Mouse (Mus musculus) E14TG2a.4 (cell line): ENCODE data around the gene Gpr27.
A peak's percentile ranks its signal among the peaks of the same experiment; 100 is the strongest.

Experiments
- H3K27me3 ChIP-seq: 2 replicates; pipeline ENCODE4 v1.6.1; 2014; ENCODE audit warnings: low read length, control low read depth; ENCODE audit not compliant: insufficient read depth
- H3K36me3 ChIP-seq: 2 replicates; pipeline ENCODE4 v1.6.1; 2014; ENCODE audit warnings: low read length, control low read depth; ENCODE audit not compliant: insufficient read depth
- H3K4me1 ChIP-seq: replicated peaks from 2 replicates; pipeline ENCODE4 v1.6.1; 2014; ENCODE audit warnings: low read depth, low read length, control low read depth
- H3K4me3 ChIP-seq: replicated peaks from 2 replicates; pipeline ENCODE4 v1.5.1; 2014; ENCODE audit warnings: mild to moderate bottlenecking, low read length
- H3K9me3 ChIP-seq: 2 replicates; pipeline ENCODE4 v1.6.1; 2014; ENCODE audit warnings: low read length, control low read depth
- CTCF ChIP-seq: conservative IDR thresholded peaks from 2 replicates; pipeline ENCODE4 v1.5.1; 2014; ENCODE audit warnings: low read length
- NANOG ChIP-seq: IDR thresholded peaks from 2 replicates; pipeline ENCODE4 v1.6.1; 2014; ENCODE audit warnings: borderline replicate concordance, low read length, mixed read lengths
- POU5F1 ChIP-seq: IDR thresholded peaks from 2 replicates; pipeline ENCODE4 v1.6.1; 2014; ENCODE audit warnings: low read length, borderline replicate concordance

The Gpr27 gene

DNA sequence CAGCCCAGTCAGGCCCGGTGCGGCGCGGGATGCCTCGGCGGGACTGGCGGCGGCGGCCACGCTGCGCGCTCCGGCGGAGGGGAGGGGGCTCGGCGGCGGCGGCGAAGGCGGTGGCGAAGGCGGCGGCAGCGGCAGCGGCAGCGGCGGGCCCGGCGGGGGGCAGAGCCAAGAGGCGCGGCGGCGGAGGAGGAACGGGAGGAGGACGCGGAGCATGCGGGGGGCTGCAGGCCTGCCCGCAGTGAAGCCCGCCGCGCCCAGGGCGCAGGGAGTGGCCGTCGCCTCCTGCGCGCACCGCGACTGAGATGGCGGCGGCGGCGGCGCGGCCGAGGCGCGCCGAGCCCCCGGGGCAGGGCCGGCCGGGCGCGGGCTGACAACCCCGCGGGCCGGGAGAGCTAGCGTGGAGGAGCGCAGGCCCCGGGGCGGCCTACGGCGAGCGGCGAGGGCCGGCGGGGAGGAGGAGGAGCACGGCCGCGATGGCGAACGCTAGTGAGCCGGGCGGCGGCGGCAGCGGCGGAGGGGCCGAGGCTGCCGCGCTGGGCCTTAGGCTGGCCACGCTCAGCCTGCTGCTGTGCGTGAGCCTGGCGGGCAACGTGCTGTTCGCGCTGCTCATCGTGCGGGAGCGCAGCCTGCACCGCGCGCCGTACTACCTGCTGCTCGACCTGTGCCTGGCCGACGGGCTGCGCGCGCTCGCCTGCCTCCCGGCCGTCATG lies at the start of gene Gpr27:
Gpr27 (plus strand) TSS at position 474 of the 710 bp plus-strand sequence.
- TF ChIP-seq POU5F1 (no peak), CTCF (no peak), NANOG (no peak)
- peaks cover 11% of the 10 kb centered on the region for H3K4me1 ChIP-seq

DNA sequence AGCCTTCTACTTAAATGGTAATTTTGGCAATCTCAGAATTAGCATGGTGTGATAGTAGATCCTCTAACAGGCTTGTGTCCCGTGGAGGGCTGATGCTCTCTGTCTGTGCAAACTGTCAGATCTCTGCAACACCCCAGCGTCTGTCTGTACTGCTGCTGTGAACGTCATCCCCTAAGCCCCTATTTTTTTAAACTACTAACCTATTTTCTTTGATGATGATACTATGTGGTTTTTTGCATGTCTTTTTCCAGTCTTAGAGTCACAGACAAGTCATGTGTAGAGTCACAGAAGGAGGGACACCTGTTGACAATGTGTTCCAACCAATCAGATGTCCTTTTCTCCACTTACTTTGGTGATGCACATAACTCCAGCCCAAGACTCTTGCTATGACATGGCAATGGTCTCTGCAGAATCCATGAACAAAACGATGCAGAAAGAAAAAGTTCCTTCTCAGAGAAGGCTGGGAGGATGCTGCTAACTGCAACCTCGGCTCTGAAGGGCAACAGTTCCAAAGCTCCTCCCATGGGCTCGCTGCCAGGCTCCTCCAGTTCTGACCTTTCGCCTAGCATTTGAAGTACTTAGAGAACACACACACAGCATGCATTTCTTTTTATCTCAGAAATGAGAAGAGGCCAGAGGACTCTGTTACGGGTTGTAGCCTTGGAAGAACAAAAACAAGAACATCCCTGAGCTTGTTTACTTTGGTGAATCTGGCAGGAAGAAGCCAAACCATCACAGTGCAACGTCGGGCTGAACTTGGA lies 48.9 kb upstream of the Gpr27 start:
- TF ChIP-seq CTCF (no peak), POU5F1 (no peak), NANOG (no peak)
- H3K9me3 ChIP-seq: no peaks in the 10 kb centered on the region

More for the DNA sequence above, at the start of gene Gpr27:
- Histone ChIP-seq H3K27me3 (peaks cover 77% of the 10 kb centered on the region), H3K36me3 (no peaks in the 10 kb centered on the region), H3K9me3 (peaks cover 4% of the 10 kb centered on the region; the same call in 1 of the 2 replicates), H3K4me3 (peak within 1 kb of the TSS; percentile 80)

DNA sequence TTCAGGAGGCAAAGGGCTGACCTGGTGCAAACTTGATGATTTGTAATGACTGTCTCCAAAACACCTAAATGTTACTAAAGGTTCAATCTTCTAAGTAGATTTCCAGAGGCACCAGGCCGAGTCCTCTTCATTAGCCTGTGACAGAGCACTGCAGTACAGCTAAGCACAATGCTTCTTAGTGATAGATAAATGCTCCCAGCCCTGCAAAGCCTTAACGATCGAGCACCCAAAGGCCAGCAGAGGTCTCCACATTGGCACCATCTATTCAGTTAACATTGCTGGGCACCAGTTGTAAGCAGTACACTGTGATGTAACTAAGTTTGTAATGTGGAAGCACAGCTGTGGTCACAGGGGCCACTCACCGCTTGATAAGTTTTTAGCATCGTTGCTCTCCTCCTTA lies 48.1 kb upstream of the Gpr27 start:
- no peaks in the 10 kb centered on the region for H3K36me3 ChIP-seq
- H3K9me3 ChIP-seq: no peaks in the 10 kb centered on the region
- 0 out of 2 replicates have a peak, but pooled peaks cover 12% of the 10 kb centered on the region for H3K27me3 ChIP-seq
- no peak overlapping the region for H3K4me3 ChIP-seq
- H3K4me1 ChIP-seq: peaks cover 5% of the 10 kb centered on the region
- no peak for TF ChIP-seq POU5F1
- no peak for TF ChIP-seq CTCF
- TF ChIP-seq NANOG: no peak

More for the DNA sequence above, 48.9 kb upstream of the Gpr27 start:
- H3K36me3 ChIP-seq: no peaks in the 10 kb centered on the region
- peaks cover 5% of the 10 kb centered on the region for H3K4me1 ChIP-seq
- 0 out of 2 replicates have a peak, but pooled peaks cover 12% of the 10 kb centered on the region for H3K27me3 ChIP-seq
- H3K4me3 ChIP-seq: no peak overlapping the region

DNA sequence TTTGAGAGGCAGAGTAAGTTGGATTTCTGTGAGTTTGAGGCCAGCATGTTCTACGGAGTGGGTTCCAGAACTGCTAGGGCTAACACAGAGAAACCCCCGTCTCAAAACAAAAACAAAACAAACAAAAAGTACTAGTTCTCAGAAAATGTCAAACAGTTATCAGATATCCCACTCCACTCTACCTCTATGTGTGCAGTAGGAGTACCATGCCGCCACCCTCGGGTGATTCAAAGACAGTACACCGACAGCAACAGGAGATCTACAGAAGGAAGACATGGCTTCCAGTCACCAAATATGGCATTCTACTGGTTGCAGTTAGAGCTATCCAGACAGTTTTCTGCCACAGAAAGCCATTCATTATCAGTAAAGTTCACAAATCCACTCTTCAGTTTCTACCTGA lies 47.6 kb upstream of the Gpr27 start:
- Histone ChIP-seq H3K36me3 (no peaks in the 10 kb centered on the region), H3K4me3 (no peak overlapping the region), H3K9me3 (no peaks in the 10 kb centered on the region), H3K4me1 (peaks cover 5% of the 10 kb centered on the region), H3K27me3 (0 out of 2 replicates have a peak, but pooled peaks cover 9% of the 10 kb centered on the region)
- TF ChIP-seq NANOG (no peak), POU5F1 (no peak), CTCF (no peak)

DNA sequence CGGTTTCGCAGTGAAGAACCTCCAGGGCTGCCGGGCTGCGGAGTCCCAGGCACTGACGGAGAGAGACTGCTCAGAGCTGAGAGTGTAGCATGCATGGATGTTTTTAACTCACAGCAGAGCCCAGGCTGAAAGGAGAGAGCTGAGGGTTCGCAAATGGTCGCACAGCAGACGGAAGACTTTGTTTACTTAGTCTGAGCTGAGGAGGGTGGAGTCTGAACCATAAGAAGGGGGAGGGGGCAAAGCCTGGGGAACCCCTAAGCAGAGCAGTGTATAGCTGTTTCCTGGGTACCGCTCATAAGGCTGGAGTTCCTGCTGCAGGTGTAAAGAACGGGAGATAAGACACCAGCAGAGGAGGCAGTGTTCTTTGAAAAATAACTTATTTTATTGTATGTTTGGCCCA lies 46.1 kb upstream of the Gpr27 start:
- H3K4me1 ChIP-seq: peaks cover 5% of the 10 kb centered on the region
- TF ChIP-seq CTCF (no peak), POU5F1 (no peak), NANOG (no peak)
- peaks cover 14% of the 10 kb centered on the region; the same call in 1 of the 2 replicates for H3K27me3 ChIP-seq
- H3K9me3 ChIP-seq: no peaks in the 10 kb centered on the region
- H3K36me3 ChIP-seq: no peaks in the 10 kb centered on the region
- no peak overlapping the region for H3K4me3 ChIP-seq

DNA sequence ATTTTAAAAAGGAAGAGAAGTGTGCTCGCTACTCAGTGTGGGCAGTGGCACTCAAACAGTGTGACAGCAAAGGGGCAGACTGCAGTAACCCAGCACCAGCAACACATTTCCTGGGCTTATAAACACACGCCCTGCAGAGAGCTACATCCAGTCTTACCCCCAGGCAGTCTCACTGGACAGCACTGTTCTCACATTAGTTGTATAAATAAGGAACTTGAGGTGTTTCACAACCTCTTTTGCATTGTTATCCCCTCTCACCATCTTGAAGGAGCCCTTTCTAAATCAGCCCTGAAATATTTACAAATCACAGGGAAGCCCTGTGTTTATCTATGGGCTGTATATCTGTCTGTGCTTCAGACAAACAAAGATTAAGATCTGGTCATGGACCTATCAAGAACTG lies 43.2 kb upstream of the Gpr27 start:
- H3K27me3 ChIP-seq: peaks cover 10% of the 10 kb centered on the region; the same call in 1 of the 2 replicates
- TF ChIP-seq CTCF: no peak
- no peak for TF ChIP-seq POU5F1
- no peak for TF ChIP-seq NANOG
- H3K4me1 ChIP-seq: peaks cover 5% of the 10 kb centered on the region
- H3K36me3 ChIP-seq: no peaks in the 10 kb centered on the region
- no peak overlapping the region for H3K4me3 ChIP-seq
- H3K9me3 ChIP-seq: no peaks in the 10 kb centered on the region

DNA sequence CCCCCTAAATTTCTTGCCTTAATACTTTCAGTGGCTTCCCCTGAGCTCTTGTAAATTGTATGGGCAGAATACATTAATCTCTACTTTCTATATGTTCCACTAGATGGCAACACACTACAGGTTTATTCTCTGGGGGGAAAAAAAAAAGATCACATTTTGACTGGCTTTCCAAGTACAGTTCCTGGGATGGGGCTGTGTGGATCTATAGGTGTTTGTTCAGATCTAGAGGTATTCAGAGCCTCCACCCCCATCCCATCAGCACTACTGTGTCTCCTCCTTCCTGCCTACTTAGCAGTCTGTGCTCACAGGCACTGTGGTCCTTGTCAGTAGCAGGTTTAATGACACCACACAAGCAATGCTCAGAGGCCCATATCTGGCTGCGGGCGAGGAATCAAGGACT lies 40.1 kb upstream of the Gpr27 start:
- Histone ChIP-seq H3K4me3 (no peak overlapping the region), H3K36me3 (no peaks in the 10 kb centered on the region), H3K4me1 (no peaks in the 10 kb centered on the region), H3K9me3 (no peaks in the 10 kb centered on the region), H3K27me3 (peaks cover 5% of the 10 kb centered on the region; the same call in 1 of the 2 replicates)
- TF ChIP-seq NANOG: no peak
- TF ChIP-seq POU5F1: no peak
- no peak for TF ChIP-seq CTCF

DNA sequence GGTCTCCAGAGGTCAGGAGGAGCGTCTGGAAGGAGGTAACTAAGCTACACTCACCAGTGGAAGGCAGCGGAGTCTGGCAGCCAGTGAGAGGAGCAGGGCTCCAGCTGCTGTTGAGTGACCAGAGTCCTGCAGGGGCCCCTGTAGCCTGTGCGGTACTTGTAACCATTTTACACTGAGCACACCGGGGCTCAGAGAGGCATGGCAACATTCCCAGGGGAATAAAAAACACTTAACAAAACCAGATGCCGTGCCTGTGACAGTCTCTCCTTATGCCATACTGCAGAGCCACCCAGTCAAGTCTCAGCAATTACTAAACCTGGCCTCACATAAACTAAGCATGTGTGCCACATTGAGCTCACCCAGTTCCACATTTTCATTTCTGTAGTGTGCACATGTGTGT lies 38.1 kb upstream of the Gpr27 start:
- H3K4me1 ChIP-seq: no peaks in the 10 kb centered on the region
- H3K9me3 ChIP-seq: no peaks in the 10 kb centered on the region
- H3K4me3 ChIP-seq: no peak overlapping the region
- TF ChIP-seq POU5F1: no peak
- no peak for TF ChIP-seq NANOG
- TF ChIP-seq CTCF: no peak
- H3K36me3 ChIP-seq: no peaks in the 10 kb centered on the region
- H3K27me3 ChIP-seq: peaks cover 12% of the 10 kb centered on the region
